Mouse (Mus musculus): ENCODE measurements around the gene Car10.

DNA sequence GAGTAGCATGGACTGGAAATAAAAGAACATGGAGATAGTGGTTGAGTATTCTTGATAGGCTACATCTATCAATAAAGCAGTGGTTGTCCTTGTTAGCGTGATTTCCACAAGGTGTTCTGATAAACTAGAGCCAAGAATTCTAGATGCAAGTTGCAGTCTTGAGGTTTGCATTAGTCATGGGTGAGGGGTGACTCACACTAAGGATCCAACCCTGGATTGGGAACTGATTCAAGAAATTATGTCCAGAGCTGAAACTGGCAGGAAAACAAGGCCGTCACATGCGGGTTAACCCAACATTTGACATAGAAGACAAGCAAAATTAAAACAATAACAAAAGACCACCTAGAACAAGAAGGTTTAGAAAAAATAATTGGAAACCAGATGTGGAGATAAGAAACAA, 28.6 kb downstream of the Car10 start:
- TF ChIP-seq POLR2A (IDR thresholded peaks at IDR 0.05; ENCODE audit: insufficient read length, low read depth) (no peak), MAX (IDR thresholded peaks at IDR 0.05; ENCODE audit: low read depth) (no peak), TCF3 (IDR thresholded peaks at IDR 0.05; ENCODE audit: insufficient read length, low read depth) (no peak), CEBPB (IDR thresholded peaks at IDR 0.05; ENCODE audit: insufficient read depth, poor library complexity, severe bottlenecking) (no peak), POLR2AphosphoS2 (IDR thresholded peaks at IDR 0.05; ENCODE audit: insufficient read length, low read depth) (no peak), REST (IDR thresholded peaks at IDR 0.05; ENCODE audit: insufficient read depth, insufficient read length) (no peak), MYOG (IDR thresholded peaks at IDR 0.05; ENCODE audit: control insufficient read depth in 1 of 3, insufficient read depth in 1 of 3, insufficient read length in 2 of 3, low read depth in 2 of 3) (no peak), USF1 (IDR thresholded peaks at IDR 0.05; ENCODE audit: low read depth) (no peak)
